Mouse (Mus musculus) heart, embryonic 10.5 days (tissue): Measurements from ENCODE around the gene Grk6. TPM values are rescaled to one million over a fixed set of nuclear protein-coding genes. Genes with fewer than 3 reads are reported as not detected.

Experiments used
- DNase-seq: peaks from one replicate; pipeline ENCODE4 v3.0.0-alpha.2; 2017; ENCODE audit warnings: low spot score
- H3K27ac ChIP-seq: fragments of 300-500 bp; sonication (generic); 2 replicates; pipeline ENCODE4 v1.5.1; 2016; ENCODE audit warnings: mild to moderate bottlenecking
- H3K27me3 ChIP-seq: fragments of 300-500 bp; sonication (generic); 2 replicates; pipeline ENCODE4 v1.6.1; 2016; ENCODE audit warnings: mild to moderate bottlenecking; ENCODE audit not compliant: poor library complexity, insufficient read depth, severe bottlenecking
- H3K36me3 ChIP-seq: fragments of 300-500 bp; sonication (generic); 2 replicates; pipeline ENCODE4 v1.6.1; 2016; ENCODE audit warnings: mild to moderate bottlenecking, moderate library complexity
- H3K4me1 ChIP-seq: fragments of 300-500 bp; sonication (generic); 2 replicates; pipeline ENCODE4 v1.6.1; 2016; ENCODE audit warnings: mild to moderate bottlenecking
- H3K4me3 ChIP-seq: fragments of 300-500 bp; sonication (generic); 2 replicates; pipeline ENCODE4 v1.5.1; 2016; ENCODE audit warnings: mild to moderate bottlenecking, moderate library complexity
- H3K9me3 ChIP-seq: fragments of 300-500 bp; sonication (generic); 2 replicates; pipeline ENCODE4 v1.6.1; 2016; ENCODE audit warnings: mild to moderate bottlenecking, moderate library complexity
- WGBS: fragments of 180-500 bp; shearing (Covaris S2); methylation state at CpG from one replicate; pipeline ENCODE4 v1.1.7; 2016; 5-methylcytosine and 5-hydroxymethylcytosine counted together
- polyA plus RNA-seq: library from polyadenylated mRNA; unstranded; fragments of >200 nt; fragmentation: Nextera tagmentation; extraction: Ambion mirVana; gene quantifications from 2 replicates; pipeline ENCODE4 v1.2.1, GENCODE M21; 2016

The Grk6 gene
- polyA plus RNA-seq, 1 experiment from 2014 or later, result 44.2 TPM

DNA sequence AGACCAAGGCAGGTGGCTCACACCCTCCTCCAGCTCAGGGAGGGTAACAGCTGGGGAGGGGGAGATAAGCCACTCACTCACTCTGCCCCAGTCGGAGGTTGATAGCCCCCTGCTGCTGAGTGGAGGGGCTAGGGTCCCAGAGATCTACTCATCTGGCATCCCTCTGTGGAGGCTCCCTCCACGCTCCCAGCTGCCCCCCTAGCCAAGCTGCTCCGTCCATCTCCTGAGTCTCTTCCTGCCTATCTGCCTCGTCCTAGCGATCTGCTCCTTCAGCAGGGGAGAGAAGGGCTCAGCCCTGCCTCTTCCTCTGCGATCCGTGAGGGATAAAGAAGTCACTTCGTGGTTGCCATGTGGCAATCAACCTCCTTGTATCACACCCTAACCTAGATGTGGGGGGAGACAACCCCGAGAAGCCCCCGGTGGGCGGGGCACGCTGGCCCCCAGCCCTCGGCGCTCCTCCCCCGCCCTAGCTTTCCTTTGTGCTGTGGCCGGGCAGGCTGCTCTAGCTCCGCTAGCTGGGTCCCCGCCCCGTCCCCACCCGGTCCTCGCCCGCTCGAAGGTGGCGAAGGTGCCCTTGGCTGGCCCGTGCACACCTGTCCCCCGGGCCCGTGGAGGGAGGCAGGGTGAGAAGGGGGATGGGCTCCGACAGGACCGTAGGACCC lies 42.2 kb downstream of the Grk6 start:
- H3K9me3 ChIP-seq, result no peaks in the 10 kb centered on the region
- WGBS, result 2% methylated on average over 26 of the region's 29 CpGs
- peaks cover 90% of the 10 kb centered on the region for H3K27me3 ChIP-seq
- peak overlapping the region; percentile 95 for H3K4me3 ChIP-seq
- peak overlapping the region; percentile 96 for H3K27ac ChIP-seq
- DNase-seq, result no peak
- H3K4me1 ChIP-seq, result peaks cover 57% of the 10 kb centered on the region
- H3K36me3 ChIP-seq, result peaks cover 13% of the 10 kb centered on the region

DNA sequence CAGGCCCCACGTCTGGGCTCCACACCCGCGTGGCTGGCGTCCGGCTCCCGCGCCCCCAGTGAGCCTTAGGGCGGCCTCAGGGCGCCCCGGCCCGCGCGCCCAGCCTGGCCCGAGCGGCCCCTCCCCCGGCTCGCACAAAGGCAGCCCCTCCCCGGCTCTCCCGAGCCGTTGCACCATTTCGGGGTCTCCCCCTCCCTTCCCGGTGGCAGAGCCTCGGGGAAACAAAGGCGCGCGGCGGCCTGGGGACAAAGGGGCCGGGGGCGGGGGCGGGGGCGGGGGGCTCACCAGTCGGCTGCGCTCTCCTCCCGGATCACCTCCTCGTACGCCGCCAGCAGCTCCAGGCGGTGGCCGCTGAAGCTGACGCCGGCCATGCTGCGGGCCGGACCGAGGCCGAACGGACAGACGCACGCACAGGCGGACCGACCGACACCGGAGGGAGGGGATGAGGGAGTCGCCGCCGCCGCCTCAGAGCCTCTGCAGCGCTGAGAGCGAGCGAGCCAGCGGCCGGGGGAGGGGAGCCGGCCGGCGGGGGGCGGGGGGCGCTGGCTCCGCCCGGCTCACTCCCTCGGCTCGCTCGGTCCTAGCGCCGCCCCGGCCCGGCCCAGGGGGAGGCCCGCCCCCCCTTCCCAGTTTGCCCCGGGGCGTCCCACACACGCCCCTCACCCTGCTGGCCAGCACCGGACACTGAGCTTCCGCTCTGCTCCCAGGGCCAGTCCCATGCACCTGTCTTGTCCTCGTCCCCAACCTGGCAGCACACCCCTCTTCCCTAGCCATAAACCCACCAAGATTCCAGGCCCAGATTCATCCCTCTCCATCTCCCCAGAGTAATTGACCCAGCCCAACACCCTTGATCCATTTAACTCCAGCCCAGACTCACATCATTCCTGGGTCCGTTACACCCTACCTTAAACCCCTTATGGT lies 43.0 kb downstream of the Grk6 start, which contains the start of gene Dbn1:
Gene Dbn1, minus strand, starts transcription at position 534 of the 921 bp plus-strand sequence.
- peaks cover 90% of the 10 kb centered on the region for H3K27me3 ChIP-seq
- no peak for DNase-seq
- H3K4me1 ChIP-seq, result peaks cover 53% of the 10 kb centered on the region
- H3K36me3 ChIP-seq, result peaks cover 6% of the 10 kb centered on the region; the same call in 1 of the 2 replicates
- WGBS, result under 1% methylated on average over 67 of the region's 83 CpGs
- H3K9me3 ChIP-seq, result no peaks in the 10 kb centered on the region
- peak within 1 kb of the TSS; percentile 96 for H3K27ac ChIP-seq
- H3K4me3 ChIP-seq, result peak within 1 kb of the TSS; percentile 95

- H3K4me3 ChIP-seq, result no peak overlapping the region
- H3K4me1 ChIP-seq, result peaks cover 34% of the 10 kb centered on the region
- peaks cover 23% of the 10 kb centered on the region for H3K36me3 ChIP-seq
- WGBS, result 6% methylated on average over 2 of the region's 2 CpGs
- peaks cover 66% of the 10 kb centered on the region for H3K27me3 ChIP-seq
- H3K27ac ChIP-seq, result peak overlapping the region; percentile 17; the same call in 1 of the 2 replicates
- no peak for DNase-seq
- no peaks in the 10 kb centered on the region for H3K9me3 ChIP-seq
These were observed 49.4 kb downstream of the Grk6 start for GRCm38 (mm10) chr13:55494257-55494656.

GRCm38 (mm10) chr13:55494883-55495621 lies 50.2 kb downstream of the Grk6 start:
- H3K27ac ChIP-seq, result peak overlapping the region; percentile 47; the same call in 1 of the 2 replicates
- peak; percentile 91 for DNase-seq
- H3K27me3 ChIP-seq, result peaks cover 62% of the 10 kb centered on the region

DNA sequence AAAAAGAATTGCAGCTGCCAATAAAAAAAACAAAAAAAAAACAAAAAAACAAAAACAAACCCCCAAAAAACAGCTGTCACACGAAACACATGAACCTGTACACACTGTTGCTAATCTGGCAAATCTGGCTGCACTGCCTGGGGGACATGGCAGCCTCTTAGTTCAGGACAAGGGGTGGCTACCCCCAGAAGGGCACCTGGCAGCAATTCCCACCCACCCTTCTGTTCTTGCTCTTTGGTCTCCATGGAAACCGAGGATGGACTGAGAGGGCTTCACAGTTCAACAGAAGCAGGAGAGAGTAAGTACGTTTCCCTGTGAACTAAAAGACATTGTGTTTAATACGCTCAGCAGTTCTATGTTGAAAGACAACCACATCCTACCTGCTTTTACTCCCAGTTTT lies 50.8 kb downstream of the Grk6 start:
- Histone ChIP-seq H3K36me3 (peaks cover 36% of the 10 kb centered on the region), H3K27me3 (peaks cover 66% of the 10 kb centered on the region), H3K27ac (no peak overlapping the region), H3K4me1 (peaks cover 39% of the 10 kb centered on the region), H3K9me3 (no peaks in the 10 kb centered on the region), H3K4me3 (no peak overlapping the region)
- 30% methylated on average over 4 of the region's 4 CpGs for WGBS
- no peak for DNase-seq

More at GRCm38 (mm10) chr13:55494883-55495621, 50.2 kb downstream of the Grk6 start:
- Histone ChIP-seq H3K36me3 (peaks cover 29% of the 10 kb centered on the region), H3K4me1 (peaks cover 34% of the 10 kb centered on the region), H3K4me3 (peak overlapping the region; percentile 18; the same call in 1 of the 2 replicates), H3K9me3 (no peaks in the 10 kb centered on the region)
- WGBS, result 6% methylated on average over 18 of the region's 18 CpGs

DNA sequence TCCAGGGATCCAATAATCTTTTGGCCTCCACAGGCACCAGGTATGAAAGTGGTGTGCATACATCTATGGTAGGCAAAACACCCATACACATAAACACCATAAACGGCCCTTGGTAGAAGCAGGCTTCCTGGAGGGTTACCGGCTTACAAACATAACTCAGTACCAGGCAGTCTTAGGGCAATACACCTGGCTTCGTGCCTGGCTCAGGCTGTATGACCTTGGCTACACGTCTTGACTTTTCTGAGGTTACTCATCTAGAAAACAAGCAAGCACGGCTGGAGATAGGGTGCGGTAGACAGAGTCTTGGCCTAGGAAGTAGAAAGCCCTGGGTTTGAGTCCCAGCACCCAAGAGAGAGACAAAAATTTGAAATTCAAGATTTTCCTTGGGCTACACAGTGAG lies 51.8 kb downstream of the Grk6 start:
- peaks cover 56% of the 10 kb centered on the region for H3K27me3 ChIP-seq
- no peak overlapping the region for H3K4me3 ChIP-seq
- H3K4me1 ChIP-seq, result peaks cover 39% of the 10 kb centered on the region
- WGBS, result 84% methylated on average over 6 of the region's 6 CpGs
- no peak overlapping the region for H3K27ac ChIP-seq
- no peak for DNase-seq
- no peaks in the 10 kb centered on the region for H3K9me3 ChIP-seq
- H3K36me3 ChIP-seq, result peaks cover 44% of the 10 kb centered on the region

DNA sequence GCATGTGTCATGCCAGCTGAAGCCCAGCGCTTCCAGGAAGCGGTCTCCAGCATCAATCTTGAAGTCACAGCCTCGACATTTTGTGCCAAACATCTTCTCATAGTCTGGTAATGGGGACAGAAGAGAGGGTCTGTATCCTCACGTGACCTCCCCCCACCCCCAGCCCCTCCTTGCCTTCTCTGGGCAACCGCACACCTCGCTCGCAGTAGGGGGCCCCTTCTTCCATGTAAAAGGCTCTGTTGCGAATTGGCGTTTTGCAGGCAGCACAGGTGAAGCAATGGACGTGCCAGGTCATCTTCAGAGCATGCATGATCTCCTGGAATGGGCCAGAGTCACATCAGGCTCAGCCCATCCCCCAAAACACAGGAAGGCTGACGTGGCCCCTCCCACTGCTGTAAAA lies 54.0 kb downstream of the Grk6 start:
- no peak for DNase-seq
- Histone ChIP-seq H3K4me3 (no peak overlapping the region), H3K36me3 (peaks cover 66% of the 10 kb centered on the region), H3K4me1 (peaks cover 34% of the 10 kb centered on the region), H3K9me3 (no peaks in the 10 kb centered on the region), H3K27me3 (peaks cover 34% of the 10 kb centered on the region), H3K27ac (no peak overlapping the region)
- WGBS, result 74% methylated on average over 11 of the region's 11 CpGs

- DNase-seq, result no peak
- peaks cover 30% of the 10 kb centered on the region for H3K27me3 ChIP-seq
- peaks cover 23% of the 10 kb centered on the region for H3K4me1 ChIP-seq
- no peak overlapping the region for H3K27ac ChIP-seq
- H3K9me3 ChIP-seq, result no peaks in the 10 kb centered on the region
- H3K4me3 ChIP-seq, result no peak overlapping the region
- peaks cover 83% of the 10 kb centered on the region for H3K36me3 ChIP-seq
- 73% methylated on average over 10 of the region's 10 CpGs for WGBS
These were observed 55.7 kb downstream of the Grk6 start for GRCm38 (mm10) chr13:55500575-55500974.

- peaks cover 17% of the 10 kb centered on the region for H3K4me1 ChIP-seq
- no peak overlapping the region for H3K4me3 ChIP-seq
- H3K27me3 ChIP-seq, result peaks cover 28% of the 10 kb centered on the region
- no peak overlapping the region for H3K27ac ChIP-seq
- H3K36me3 ChIP-seq, result peaks cover 96% of the 10 kb centered on the region
- WGBS, result 89% methylated on average over 8 of the region's 8 CpGs
- H3K9me3 ChIP-seq, result no peaks in the 10 kb centered on the region
- DNase-seq, result no peak
These were observed 57.5 kb downstream of the Grk6 start for GRCm38 (mm10) chr13:55502405-55502804.

GRCm38 (mm10) chr13:55504390-55504789 lies 59.5 kb downstream of the Grk6 start:
- Histone ChIP-seq H3K4me1 (peaks cover 32% of the 10 kb centered on the region), H3K36me3 (peaks cover 98% of the 10 kb centered on the region), H3K27me3 (peaks cover 11% of the 10 kb centered on the region), H3K4me3 (no peak overlapping the region), H3K27ac (no peak overlapping the region), H3K9me3 (no peaks in the 10 kb centered on the region)
- WGBS, result 82% methylated on average over 5 of the region's 5 CpGs
- no peak for DNase-seq

GRCm38 (mm10) chr13:55505810-55506209 lies 60.9 kb downstream of the Grk6 start:
- Histone ChIP-seq H3K36me3 (peaks cover 97% of the 10 kb centered on the region), H3K9me3 (no peaks in the 10 kb centered on the region)
- WGBS, result 89% methylated on average over 9 of the region's 9 CpGs

GRCm38 (mm10) chr13:55506697-55507096 lies 61.8 kb downstream of the Grk6 start:
- Histone ChIP-seq H3K36me3 (peaks cover 97% of the 10 kb centered on the region), H3K27me3 (peaks cover 3% of the 10 kb centered on the region; the same call in 1 of the 2 replicates), H3K27ac (no peak overlapping the region), H3K9me3 (no peaks in the 10 kb centered on the region), H3K4me3 (no peak overlapping the region), H3K4me1 (peaks cover 50% of the 10 kb centered on the region)
- 94% methylated on average over 10 of the region's 10 CpGs for WGBS
- DNase-seq, result no peak

More at GRCm38 (mm10) chr13:55505810-55506209, 60.9 kb downstream of the Grk6 start:
- Histone ChIP-seq H3K4me3 (no peak overlapping the region), H3K27me3 (peaks cover 3% of the 10 kb centered on the region; the same call in 1 of the 2 replicates), H3K27ac (no peak overlapping the region), H3K4me1 (peaks cover 41% of the 10 kb centered on the region)
- no peak for DNase-seq
